Mouse (Mus musculus) spleen, adult 2 months (tissue): ENCODE measurements around the gene Cryba1.

Experiments
- CTCF ChIP-seq: fragments of 200-500 bp; IDR thresholded peaks from 2 replicates; pipeline ENCODE4 v1.5.1; 2011; ENCODE audit warnings: mild to moderate bottlenecking, inconsistent platforms; ENCODE audit not compliant: insufficient read depth, insufficient read length, insufficient replicate concordance; ENCODE audit errors: extremely low read depth
- POLR2A ChIP-seq: fragments of 200-500 bp; IDR thresholded peaks from 2 replicates; pipeline ENCODE4 v1.6.1; 2011; ENCODE audit warnings: low read depth, low read length, inconsistent platforms

GRCm38 (mm10) chr11:77673428-77673991 lies 51.6 kb downstream of the Cryba1 start:
- TF ChIP-seq POLR2A (no peak), CTCF (no peak)
